Mouse (Mus musculus) MEL (cell line): ENCODE measurements around the gene Trappc10. TPM values are rescaled to one million over a fixed set of nuclear protein-coding genes. Genes with fewer than 3 reads are reported as not detected.

ENCODE experiments used
- DNase-seq: peaks from one replicate; pipeline ENCODE4 v3.0.0; 2011; ENCODE audit warnings: low read depth, low spot score
- H3K27ac ChIP-seq: 2 replicates; pipeline ENCODE4 v1.5.1; 2012; ENCODE audit warnings: low read depth, mild to moderate bottlenecking, control low read depth, low read length, moderate library complexity; ENCODE audit not compliant: control insufficient read depth
- H3K27me3 ChIP-seq, 2 experiments: fragments of 150-350 bp in 1 of 2; sonication (generic) in 1 of 2; 2 replicates each; pipeline ENCODE4 v1.6.1; 2012; ENCODE audit warnings: low read length in 2 of 2, mild to moderate bottlenecking in 2 of 2, improper control_type of control experiment in 1 of 2, moderate library complexity in 1 of 2; ENCODE audit not compliant: insufficient read depth in 2 of 2, control insufficient read depth in 1 of 2
- H3K36me3 ChIP-seq, 2 experiments: 2 replicates each; pipeline ENCODE4 v1.6.1; 2012 to 2014; ENCODE audit warnings: low read length in 2 of 2, improper control_type of control experiment in 1 of 2, inconsistent platforms in 1 of 2, mild to moderate bottlenecking in 1 of 2; ENCODE audit not compliant: insufficient read depth in 2 of 2, control insufficient read depth in 1 of 2
- H3K4me1 ChIP-seq, 2 experiments: fragments of 150-350 bp in 1 of 2; sonication (generic) in 1 of 2; 2 replicates each; pipeline ENCODE4 v1.6.1; 2012; ENCODE audit warnings: low read length in 2 of 2, improper control_type of control experiment in 1 of 2, mild to moderate bottlenecking in 1 of 2; ENCODE audit not compliant: insufficient read depth in 2 of 2, control insufficient read depth in 1 of 2
- H3K4me3 ChIP-seq, 2 experiments: fragments of 150-350 bp in 1 of 2; sonication (generic) in 1 of 2; 2 replicates each; pipeline ENCODE4 v1.5.1; 2012; ENCODE audit warnings: low read depth in 2 of 2, low read length in 2 of 2, mild to moderate bottlenecking in 2 of 2, moderate library complexity in 2 of 2, control low read depth in 1 of 2, improper control_type of control experiment in 1 of 2; ENCODE audit not compliant: control insufficient read depth in 1 of 2, insufficient read depth in 1 of 2
- H3K79me2 ChIP-seq: 2 replicates; pipeline ENCODE4 v1.6.1; 2012; ENCODE audit warnings: mild to moderate bottlenecking, low read length, moderate library complexity; ENCODE audit not compliant: control insufficient read depth, poor library complexity, insufficient read depth
- H3K9ac ChIP-seq: 2 replicates; pipeline ENCODE4 v1.6.1; 2012; ENCODE audit warnings: low read depth, mild to moderate bottlenecking, control low read depth, low read length, moderate library complexity; ENCODE audit not compliant: control insufficient read depth, poor library complexity, severe bottlenecking
- H3K9me3 ChIP-seq: fragments of 150-350 bp; sonication (generic); replicated peaks from 2 replicates; pipeline ENCODE4 v1.6.1; 2012; ENCODE audit warnings: mild to moderate bottlenecking, low read length, improper control_type of control experiment, moderate library complexity; ENCODE audit not compliant: insufficient read depth
- BHLHE40 ChIP-seq: IDR thresholded peaks from 2 replicates; pipeline ENCODE4 v1.6.1; 2012; ENCODE audit warnings: low read depth, mild to moderate bottlenecking, inconsistent platforms, low read length, improper control_type of control experiment, borderline replicate concordance
- CHD2 ChIP-seq: IDR thresholded peaks from 2 replicates; pipeline ENCODE4 v1.6.1; 2011; ENCODE audit warnings: low read length, improper control_type of control experiment
- CTCF ChIP-seq, 3 experiments: IDR thresholded peaks in 2 of 3; conservative IDR thresholded peaks in 1 of 3; 2 replicates each; pipeline ENCODE4 v1.5.1; 2011 to 2012; ENCODE audit warnings: low read length in 3 of 3, low read depth in 2 of 3, mild to moderate bottlenecking in 2 of 3, improper control_type of control experiment in 1 of 3, inconsistent platforms in 1 of 3, mixed read lengths in 1 of 3, moderate library complexity in 1 of 3; ENCODE audit not compliant: control insufficient read depth in 1 of 3, insufficient read depth in 1 of 3, poor library complexity in 1 of 3, severe bottlenecking in 1 of 3
- ETS1 ChIP-seq: IDR thresholded peaks from 2 replicates; pipeline ENCODE4 v1.6.1; 2012; ENCODE audit warnings: low read depth, mild to moderate bottlenecking, inconsistent platforms, low read length, improper control_type of control experiment, moderate library complexity
- GATA1 ChIP-seq: IDR thresholded peaks from 2 replicates; pipeline ENCODE4 v1.6.1; 2011; ENCODE audit warnings: low read depth, low read length, improper control_type of control experiment
- HCFC1 ChIP-seq: IDR thresholded peaks from 2 replicates; pipeline ENCODE4 v1.6.1; 2012; ENCODE audit warnings: low read depth, mild to moderate bottlenecking, inconsistent platforms, low read length, improper control_type of control experiment, moderate library complexity
- JUND ChIP-seq: IDR thresholded peaks from 2 replicates; pipeline ENCODE4 v1.6.1; 2011; ENCODE audit warnings: low read depth, mild to moderate bottlenecking, improper control_type of control experiment, low read length
- MAX ChIP-seq: IDR thresholded peaks from 2 replicates; pipeline ENCODE4 v1.6.1; 2011; ENCODE audit warnings: low read length, improper control_type of control experiment
- MEF2A ChIP-seq: IDR thresholded peaks from 2 replicates; pipeline ENCODE4 v1.6.1; 2014; ENCODE audit warnings: low read depth, mild to moderate bottlenecking, inconsistent platforms, low read length, improper control_type of control experiment; ENCODE audit not compliant: poor library complexity, insufficient replicate concordance, severe bottlenecking; ENCODE audit errors: extremely low read depth
- MXI1 ChIP-seq: IDR thresholded peaks from 2 replicates; pipeline ENCODE4 v1.6.1; 2011; ENCODE audit warnings: mild to moderate bottlenecking, low read depth, low read length, improper control_type of control experiment
- MYC ChIP-seq: IDR thresholded peaks from 2 replicates; pipeline ENCODE4 v1.6.1; 2011; ENCODE audit warnings: low read depth, mild to moderate bottlenecking, low read length, improper control_type of control experiment, moderate library complexity
- NELFE ChIP-seq: IDR thresholded peaks from 2 replicates; pipeline ENCODE4 v1.6.1; 2011; ENCODE audit warnings: low read depth, low read length, improper control_type of control experiment
- TBP ChIP-seq: IDR thresholded peaks from 2 replicates; pipeline ENCODE4 v1.8.0; 2011; ENCODE audit warnings: low read depth, low read length, improper control_type of control experiment
- USF2 ChIP-seq, 2 experiments: IDR thresholded peaks; 2 replicates each; pipeline ENCODE4 v1.6.1; 2011 to 2012; ENCODE audit warnings: improper control_type of control experiment in 2 of 2, low read length in 2 of 2, borderline replicate concordance in 1 of 2, inconsistent platforms in 1 of 2, low read depth in 1 of 2, mild to moderate bottlenecking in 1 of 2; ENCODE audit not compliant: insufficient read depth in 1 of 2
- ZKSCAN1 ChIP-seq: IDR thresholded peaks from 2 replicates; pipeline ENCODE4 v1.6.1; 2012; ENCODE audit warnings: low read depth, mild to moderate bottlenecking, inconsistent platforms, low read length, improper control_type of control experiment, moderate library complexity
- ZNF384 ChIP-seq: IDR thresholded peaks from 2 replicates; pipeline ENCODE4 v1.6.1; 2012; ENCODE audit warnings: low read depth, mild to moderate bottlenecking, inconsistent platforms, low read length, improper control_type of control experiment
- polyA plus RNA-seq, 2 experiments: library from polyadenylated mRNA; stranded (reverse) in 1 of 2; unstranded in 1 of 2; fragments of >175 nt in 1 of 2; fragments of >200 nt in 1 of 2; gene quantifications; 2 replicates each; pipeline versions ENCODE4 v1.2.1 to v1.2.4; 2012; ENCODE audit warnings: low replicate concordance in 2 of 2, low read depth in 1 of 2; ENCODE audit not compliant: insufficient read length in 2 of 2, insufficient read depth in 1 of 2, missing spikeins in 1 of 2
- total RNA-seq: library from RNA; depleted of rRNA; stranded (reverse); fragments of 300-350 nt; gene quantifications from 2 replicates; pipeline ENCODE4 v1.2.3, GENCODE M21; 2012

The Trappc10 gene
- total and polyA plus RNA-seq, 3 experiments = 26.1 to 35.5 TPM; not detected in 1

- TF ChIP-seq USF2 (IDR thresholded peaks at IDR 0.05; ENCODE audit: borderline replicate concordance in 1 of 2, insufficient read depth in 1 of 2, low read depth in 1 of 2, low read length in 2 of 2) = no peak
- TF ChIP-seq TBP = no peak
- no peak for TF ChIP-seq MYC
- no peak for TF ChIP-seq CTCF (IDR thresholded peaks at IDR 0.05 in 2 of 3, conservative IDR thresholded peaks at IDR 0.05 in 1 of 3; ENCODE audit: control insufficient read depth in 1 of 3, insufficient read depth in 1 of 3, low read depth in 2 of 3, low read length in 3 of 3, poor library complexity in 1 of 3, severe bottlenecking in 1 of 3)
- no peak for TF ChIP-seq BHLHE40
- TF ChIP-seq ZKSCAN1 = no peak
- TF ChIP-seq HCFC1 = no peak
- no peak for TF ChIP-seq JUND
- no peak for TF ChIP-seq MEF2A
- no peak for TF ChIP-seq MXI1
Measured at GRCm38 (mm10) chr10:78221315-78221714, 23.1 kb downstream of the Trappc10 start.

GRCm38 (mm10) chr10:78219528-78219927 lies 24.9 kb downstream of the Trappc10 start:
- no peak overlapping the region for H3K27ac ChIP-seq
- no peaks in the 10 kb centered on the region for H3K79me2 ChIP-seq
- peaks cover 0 to 5% of the 10 kb centered on the region in 2 experiments; a peak in 2 of 4 replicates for H3K36me3 ChIP-seq
- no peak for DNase-seq
- H3K9me3 ChIP-seq = no peaks in the 10 kb centered on the region
- H3K4me1 ChIP-seq = no peaks in the 10 kb centered on the region
- no peaks in the 10 kb centered on the region for H3K27me3 ChIP-seq
- H3K4me3 ChIP-seq = no peak overlapping the region
- TF ChIP-seq ETS1 (no peak), CHD2 (no peak), GATA1 (no peak)
- TF ChIP-seq, all 39 proteins: peak for 0
- no peak overlapping the region for H3K9ac ChIP-seq

More at GRCm38 (mm10) chr10:78221315-78221714, 23.1 kb downstream of the Trappc10 start:
- DNase-seq = no peak
- Histone ChIP-seq H3K36me3 (no peaks in the 10 kb centered on the region; a peak in 2 of 4 replicates), H3K79me2 (0 out of 2 replicates have a peak, but pooled peaks cover 2% of the 10 kb centered on the region), H3K4me1 (no peaks in the 10 kb centered on the region), H3K9ac (no peak overlapping the region), H3K4me3 (no peak overlapping the region), H3K27me3 (no peaks in the 10 kb centered on the region), H3K9me3 (no peaks in the 10 kb centered on the region), H3K27ac (no peak overlapping the region)

- H3K27me3 ChIP-seq = no peaks in the 10 kb centered on the region
- no peaks in the 10 kb centered on the region for H3K4me1 ChIP-seq
- DNase-seq = no peak
- H3K4me3 ChIP-seq = no peak overlapping the region
- H3K9ac ChIP-seq = no peak overlapping the region
- no peaks in the 10 kb centered on the region for H3K79me2 ChIP-seq
- TF ChIP-seq NELFE = no peak
- no peak for TF ChIP-seq ZNF384
- no peak for TF ChIP-seq MAX
- no peak for TF ChIP-seq MXI1
- TF ChIP-seq, all 39 proteins: peak for 0
- Histone ChIP-seq H3K9me3 (no peaks in the 10 kb centered on the region), H3K27ac (no peak overlapping the region), H3K36me3 (peaks cover 0 to 5% of the 10 kb centered on the region in 2 experiments; a peak in 2 of 4 replicates)
Measured at GRCm38 (mm10) chr10:78218576-78218975, 25.9 kb downstream of the Trappc10 start.
